Mouse (Mus musculus) midbrain, postnatal 0 days (tissue): Measurements from ENCODE around the gene Nanog. TPM values are rescaled to one million over a fixed set of nuclear protein-coding genes. Genes with fewer than 3 reads are reported as not detected.
A peak's percentile ranks its signal among the peaks of the same experiment; 100 is the strongest.

Source experiments
- ATAC-seq: fragments of 200-750 bp; cut with Nextera tagmentation; 2 replicates; pipeline ENCODE4 v1.8.0; 2017; ENCODE audit warnings: moderate number of reproducible peaks, mild to moderate bottlenecking, moderate TSS enrichment, moderate library complexity; ENCODE audit not compliant: low FRiP score
- DNase-seq: peaks from one replicate; pipeline ENCODE4 v3.0.0-alpha.2; 2015; ENCODE audit warnings: low spot score
- H3K27ac ChIP-seq: fragments of 300-500 bp; sonication (generic); 2 replicates; pipeline ENCODE4 v1.5.1; 2014; ENCODE audit warnings: low read depth, mild to moderate bottlenecking, low read length, mixed read lengths
- H3K27me3 ChIP-seq: fragments of 300-500 bp; sonication (generic); 2 replicates; pipeline ENCODE4 v1.6.1; 2014; ENCODE audit warnings: low read length, control low read depth, mixed read lengths; ENCODE audit not compliant: insufficient read depth
- H3K36me3 ChIP-seq: fragments of 300-500 bp; sonication (generic); 2 replicates; pipeline ENCODE4 v1.6.1; 2014; ENCODE audit warnings: low read length, control low read depth, mixed read lengths; ENCODE audit not compliant: insufficient read depth
- H3K4me1 ChIP-seq: fragments of 300-500 bp; sonication (generic); 2 replicates; pipeline ENCODE4 v1.6.1; 2014; ENCODE audit warnings: mild to moderate bottlenecking, control low read depth, antibody characterized with exemption, low read length, mixed read lengths; ENCODE audit not compliant: insufficient read depth
- H3K4me2 ChIP-seq: fragments of 300-500 bp; sonication (generic); 2 replicates; pipeline ENCODE4 v1.6.1; 2014; ENCODE audit warnings: low read depth, mild to moderate bottlenecking, low read length, mixed read lengths; ENCODE audit not compliant: poor library complexity, severe bottlenecking
- H3K4me3 ChIP-seq: fragments of 300-500 bp; sonication (generic); 2 replicates; pipeline ENCODE4 v1.5.1; 2014; ENCODE audit warnings: low read depth, mild to moderate bottlenecking, low read length, moderate library complexity
- H3K9ac ChIP-seq: fragments of 300-500 bp; sonication (generic); replicated peaks from 2 replicates; pipeline ENCODE4 v1.6.1; 2014; ENCODE audit warnings: mild to moderate bottlenecking, low read length, moderate library complexity, mixed read lengths; ENCODE audit not compliant: poor library complexity, severe bottlenecking
- H3K9me3 ChIP-seq: fragments of 300-500 bp; sonication (generic); 2 replicates; pipeline ENCODE4 v1.6.1; 2016; ENCODE audit warnings: low read length, control low read depth
- CTCF ChIP-seq: IDR thresholded peaks from 2 replicates; pipeline ENCODE4 v1.5.1; 2016; ENCODE audit warnings: antibody characterized with exemption, mild to moderate bottlenecking
- WGBS: fragments of 180-500 bp; shearing (Covaris S2); extraction: QIAGEN DNeasy Blood & Tissue Kit; methylation state at CpG from one replicate; pipeline ENCODE4 v1.1.7; 2014; 5-methylcytosine and 5-hydroxymethylcytosine counted together
- polyA plus RNA-seq: library from polyadenylated mRNA; unstranded; fragments of >200 nt; fragmentation: Nextera tagmentation; extraction: Ambion mirVana; gene quantifications from 2 replicates; pipeline ENCODE4 v1.2.1, GENCODE M21; 2015
- total RNA-seq: library from RNA; depleted of rRNA; stranded (reverse); fragments of >200 nt; gene quantifications from 2 replicates; pipeline ENCODE4 v1.2.3, GENCODE M21; 2014

The Nanog gene
- total and polyA plus RNA-seq, 2 experiments from 2014 or later = 0.10 to 0.16 TPM

GRCm38 (mm10) chr6:122744505-122745249 lies 37.4 kb downstream of the Nanog start:
- Histone ChIP-seq H3K4me3 (no peak overlapping the region), H3K27ac (no peak overlapping the region), H3K4me1 (0 out of 2 replicates have a peak, but pooled peaks cover 6% of the 10 kb centered on the region), H3K9me3 (no peaks in the 10 kb centered on the region), H3K27me3 (no peaks in the 10 kb centered on the region), H3K9ac (no peak overlapping the region), H3K4me2 (no peak overlapping the region), H3K36me3 (no peaks in the 10 kb centered on the region)
- WGBS = 37% methylated on average over 10 of the region's 10 CpGs
- ATAC-seq (no peak), DNase-seq (no peak)
- TF ChIP-seq CTCF = no peak

GRCm38 (mm10) chr6:122750579-122750978 lies 43.3 kb downstream of the Nanog start:
- H3K4me1 ChIP-seq = no peaks in the 10 kb centered on the region
- 78% methylated on average over 6 of the region's 6 CpGs for WGBS
- DNase-seq = no peak
- H3K9ac ChIP-seq = no peak overlapping the region
- H3K4me2 ChIP-seq = no peak overlapping the region
- no peak for ATAC-seq
- no peak overlapping the region for H3K27ac ChIP-seq
- no peaks in the 10 kb centered on the region for H3K9me3 ChIP-seq
- H3K36me3 ChIP-seq = no peaks in the 10 kb centered on the region
- TF ChIP-seq CTCF = no peak
- H3K27me3 ChIP-seq = no peaks in the 10 kb centered on the region
- no peak overlapping the region for H3K4me3 ChIP-seq

GRCm38 (mm10) chr6:122755913-122756312 lies 48.6 kb downstream of the Nanog start:
- ATAC-seq = no peak

DNA sequence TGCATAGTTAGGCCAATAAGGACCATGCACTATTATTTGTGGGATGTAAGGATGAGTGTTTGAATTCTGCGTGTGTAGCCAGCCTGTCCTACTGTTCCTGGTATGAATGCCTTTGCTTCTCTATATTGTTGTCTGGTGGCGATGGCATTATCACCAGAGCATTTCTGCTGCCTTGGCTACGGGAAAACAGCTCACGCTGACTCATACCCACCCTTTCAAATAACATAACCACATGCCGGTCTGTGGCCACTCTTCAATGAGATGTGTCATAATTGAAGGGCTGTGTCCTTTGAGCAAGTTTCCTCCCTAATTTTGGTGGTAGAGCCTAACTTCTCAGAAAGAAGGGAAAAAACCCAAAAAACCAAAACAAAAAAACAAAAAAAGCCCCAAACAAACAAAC lies 51.4 kb downstream of the Nanog start:
- WGBS = 54% methylated on average over 5 of the region's 5 CpGs
- DNase-seq (peak; percentile 41), ATAC-seq (no peak; the same call in 1 of the 2 replicates)
- H3K9me3 ChIP-seq = no peaks in the 10 kb centered on the region
- no peaks in the 10 kb centered on the region for H3K36me3 ChIP-seq
- no peak for TF ChIP-seq CTCF
- 0 out of 2 replicates have a peak, but pooled peaks cover under 1% of the 10 kb centered on the region for H3K4me1 ChIP-seq
- H3K4me3 ChIP-seq = no peak overlapping the region
- H3K27me3 ChIP-seq = no peaks in the 10 kb centered on the region
- H3K9ac ChIP-seq = no peak overlapping the region
- no peak overlapping the region for H3K27ac ChIP-seq
- no peak overlapping the region for H3K4me2 ChIP-seq

More at GRCm38 (mm10) chr6:122755913-122756312, 48.6 kb downstream of the Nanog start:
- Histone ChIP-seq H3K36me3 (no peaks in the 10 kb centered on the region), H3K9ac (no peak overlapping the region), H3K4me1 (no peaks in the 10 kb centered on the region), H3K27ac (no peak overlapping the region), H3K4me3 (no peak overlapping the region), H3K4me2 (no peak overlapping the region), H3K9me3 (no peaks in the 10 kb centered on the region), H3K27me3 (no peaks in the 10 kb centered on the region)
- WGBS = 85% methylated on average over 2 of the region's 2 CpGs
- DNase-seq = no peak
- TF ChIP-seq CTCF = no peak

DNA sequence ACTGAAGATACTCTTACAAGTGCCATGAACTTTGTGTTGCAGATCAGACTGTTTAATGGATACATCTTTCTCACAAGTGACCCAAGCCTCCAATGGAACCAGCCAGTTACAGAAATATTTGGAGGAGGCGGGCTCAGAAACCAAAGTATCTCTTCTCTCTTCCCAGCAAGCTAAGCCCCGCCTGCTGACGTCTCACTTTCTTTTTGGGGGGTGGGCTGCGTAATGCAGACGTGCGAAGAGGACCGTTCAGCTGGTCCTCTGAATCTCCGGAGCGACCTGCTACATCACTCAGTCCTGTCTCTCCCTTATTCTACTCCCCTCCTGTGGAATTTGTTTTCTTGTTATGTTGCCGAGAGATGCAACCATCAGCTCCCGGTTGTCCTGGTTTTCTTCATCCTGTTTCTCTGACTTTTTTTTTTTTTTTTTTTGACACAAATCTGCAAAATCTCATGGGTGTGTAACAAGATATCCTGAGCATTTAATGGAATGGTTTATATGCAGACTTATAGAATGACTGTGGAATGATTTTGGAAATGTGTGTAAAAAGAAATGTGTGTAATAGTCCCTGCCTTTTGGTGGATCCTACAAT lies 53.8 kb downstream of the Nanog start:
- Histone ChIP-seq H3K9me3 (no peaks in the 10 kb centered on the region), H3K27me3 (no peaks in the 10 kb centered on the region), H3K4me2 (peak overlapping the region; percentile 43), H3K27ac (no peak overlapping the region), H3K36me3 (no peaks in the 10 kb centered on the region), H3K4me3 (peak overlapping the region; percentile 41), H3K4me1 (peaks cover 3% of the 10 kb centered on the region; the same call in 1 of the 2 replicates), H3K9ac (0 out of 2 replicates have a peak overlapping the region, but pooled peaks have one; percentile 37)
- ATAC-seq (peak; percentile 53), DNase-seq (peak; percentile 96)
- TF ChIP-seq CTCF = no peak
- WGBS = under 1% methylated on average over 11 of the region's 11 CpGs

- no peak for DNase-seq
- Histone ChIP-seq H3K4me2 (peak overlapping the region; percentile 43; the same call in 1 of the 2 replicates), H3K9me3 (no peaks in the 10 kb centered on the region), H3K9ac (no peak overlapping the region), H3K4me3 (peak overlapping the region; percentile 41; the same call in 1 of the 2 replicates), H3K27me3 (no peaks in the 10 kb centered on the region), H3K4me1 (peaks cover 3% of the 10 kb centered on the region; the same call in 1 of the 2 replicates), H3K27ac (no peak overlapping the region), H3K36me3 (no peaks in the 10 kb centered on the region)
- no peak for ATAC-seq
- TF ChIP-seq CTCF = no peak
Measured at GRCm38 (mm10) chr6:122761901-122762300, 54.6 kb downstream of the Nanog start.
